Mouse (Mus musculus): ENCODE data around the gene Mocs3.

- no peak for TF ChIP-seq EP300 (IDR thresholded peaks at IDR 0.05; ENCODE audit: low read depth)
- TF ChIP-seq CTCF (IDR thresholded peaks at IDR 0.05; ENCODE audit: low read depth) = no peak
These were observed 24.5 kb upstream of the Mocs3 start for GRCm38 (mm10) chr2:168205681-168206631.
